Mouse (Mus musculus): ENCODE data around the gene Rab27a. TPM values are rescaled to one million over a fixed set of nuclear protein-coding genes. Genes with fewer than 3 reads are reported as not detected.

The Rab27a gene
- polyA plus RNA-seq, 1 experiment from 2014 or later, result 3.5 TPM

GRCm38 (mm10) chr9:73121735-73122134, 77.1 kb downstream of the Rab27a start:
- Histone ChIP-seq H3K4me2 (no peak overlapping the region), H3K4me3 (no peak overlapping the region), H3K36me3 (peaks cover 94% of the 10 kb centered on the region), H3K9me3 (no peaks in the 10 kb centered on the region), H3K9ac (no peak overlapping the region), H3K4me1 (no peaks in the 10 kb centered on the region), H3K27me3 (replicated peaks) (no peaks in the 10 kb centered on the region), H3K27ac (replicated peaks) (no peak overlapping the region)
- no peak for ATAC-seq (ENCODE audit: extremely low read depth, insufficient number of reproducible peaks, low FRiP score, low TSS enrichment)
- 69% methylated on average over 8 of the region's 8 CpGs for WGBS

DNA sequence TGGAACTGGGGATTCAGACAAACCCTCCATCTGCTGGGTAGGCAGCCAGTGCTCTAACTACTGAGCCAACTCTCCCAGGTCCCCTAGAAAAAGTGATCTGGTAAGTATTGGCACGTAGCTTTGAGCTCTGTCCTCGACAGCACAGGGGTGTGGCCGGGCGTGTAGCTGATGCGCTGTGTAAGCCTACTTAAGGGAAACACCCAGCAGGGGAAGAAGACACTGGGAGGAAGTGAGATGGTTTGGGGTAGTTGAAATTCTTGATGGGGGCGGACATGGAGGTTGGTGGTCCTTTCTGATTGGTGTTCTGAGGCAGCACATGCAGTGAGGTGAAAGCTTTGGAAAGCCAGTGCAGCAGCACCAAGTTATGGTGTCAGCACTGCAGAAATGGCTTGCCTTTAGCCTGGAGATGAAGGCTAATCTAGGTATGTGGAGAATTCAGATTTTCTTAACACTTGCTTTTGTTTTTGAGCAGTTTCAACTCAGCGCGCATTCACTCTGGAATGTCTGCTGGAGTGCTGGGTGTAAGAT, 80.5 kb downstream of the Rab27a start:
- Histone ChIP-seq H3K27ac (replicated peaks) (no peak overlapping the region), H3K9me3 (no peaks in the 10 kb centered on the region), H3K4me3 (no peak overlapping the region), H3K9ac (no peak overlapping the region), H3K27me3 (replicated peaks) (no peaks in the 10 kb centered on the region), H3K4me2 (no peak overlapping the region), H3K36me3 (peaks cover 98% of the 10 kb centered on the region), H3K4me1 (no peaks in the 10 kb centered on the region)
- no peak for ATAC-seq (ENCODE audit: extremely low read depth, insufficient number of reproducible peaks, low FRiP score, low TSS enrichment)
- 87% methylated on average over 8 of the region's 8 CpGs for WGBS

DNA sequence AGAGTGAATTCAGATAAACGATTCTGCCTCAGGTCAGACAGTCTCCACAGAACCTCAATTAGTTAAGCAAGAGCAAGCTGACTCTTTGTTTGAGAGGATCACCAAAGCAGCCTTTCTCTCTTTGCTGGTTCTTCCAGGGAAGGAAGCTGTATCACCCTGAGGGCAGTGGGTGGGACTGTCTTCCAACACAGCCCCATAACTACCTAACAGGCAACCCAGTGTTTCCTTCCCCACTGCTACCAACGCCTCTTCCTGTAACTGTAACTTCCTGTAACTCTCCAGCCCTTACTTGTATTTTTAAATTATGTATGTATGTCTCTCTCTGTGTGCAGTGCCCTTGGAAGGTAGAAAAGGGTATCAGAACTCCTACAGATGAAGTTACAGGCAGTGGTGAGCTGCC, 82.8 kb downstream of the Rab27a start:
- H3K36me3 ChIP-seq, result peaks cover 82% of the 10 kb centered on the region
- no peaks in the 10 kb centered on the region for H3K9me3 ChIP-seq
- no peaks in the 10 kb centered on the region for H3K27me3 ChIP-seq (replicated peaks)
- no peak for ATAC-seq (ENCODE audit: extremely low read depth, insufficient number of reproducible peaks, low FRiP score, low TSS enrichment)
- no peaks in the 10 kb centered on the region for H3K4me1 ChIP-seq
- WGBS, result 83% methylated on average over 2 of the region's 2 CpGs
- no peak overlapping the region for H3K4me3 ChIP-seq
- H3K9ac ChIP-seq, result no peak overlapping the region
- H3K27ac ChIP-seq (replicated peaks), result no peak overlapping the region
- H3K4me2 ChIP-seq, result no peak overlapping the region

DNA sequence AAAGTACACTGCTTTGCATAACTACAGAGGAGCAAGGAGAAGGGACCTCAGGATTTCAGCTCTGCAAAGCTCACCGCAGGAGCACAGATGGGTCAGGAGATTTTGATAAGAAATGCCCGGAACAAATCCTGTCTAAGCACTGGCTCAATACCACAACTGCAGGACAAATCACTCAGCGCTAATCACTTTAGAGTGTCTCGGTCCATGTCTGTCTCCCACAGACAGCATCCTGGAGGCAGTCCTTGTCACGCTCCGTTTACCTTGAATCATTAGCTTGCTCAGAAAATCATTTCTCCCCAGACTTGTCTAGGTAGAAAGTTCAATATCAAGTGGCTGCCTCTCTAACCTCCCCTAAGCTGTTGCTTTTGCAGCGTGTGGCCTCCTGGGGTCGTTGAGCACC, 85.2 kb downstream of the Rab27a start:
- Histone ChIP-seq H3K9me3 (no peaks in the 10 kb centered on the region), H3K27me3 (replicated peaks) (no peaks in the 10 kb centered on the region), H3K36me3 (peaks cover 59% of the 10 kb centered on the region), H3K9ac (no peak overlapping the region), H3K4me2 (no peak overlapping the region), H3K27ac (replicated peaks) (no peak overlapping the region), H3K4me1 (no peaks in the 10 kb centered on the region), H3K4me3 (no peak overlapping the region)
- ATAC-seq (ENCODE audit: extremely low read depth, insufficient number of reproducible peaks, low FRiP score, low TSS enrichment), result no peak
- 71% methylated on average over 8 of the region's 8 CpGs for WGBS

DNA sequence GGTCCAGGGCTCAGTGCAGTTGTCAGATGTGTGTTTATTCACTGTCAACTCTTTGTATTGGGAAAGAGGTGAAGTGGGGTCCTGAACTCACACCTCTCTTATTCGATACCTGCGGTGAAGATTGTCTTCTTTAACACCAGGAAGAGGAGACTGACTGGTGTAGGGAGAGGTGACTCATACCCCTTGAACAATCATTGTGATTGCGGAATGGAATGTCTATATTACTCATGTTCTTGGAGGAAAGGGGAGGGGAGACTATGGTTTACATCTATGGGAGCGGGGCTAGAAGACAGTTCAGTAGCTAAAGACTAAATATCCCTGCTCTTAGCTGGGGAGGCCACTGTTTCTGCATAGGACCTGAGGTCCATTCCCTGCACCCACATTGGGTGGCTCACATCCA, 85.9 kb downstream of the Rab27a start:
- H3K9ac ChIP-seq, result no peak overlapping the region
- 87% methylated on average over 4 of the region's 4 CpGs for WGBS

DNA sequence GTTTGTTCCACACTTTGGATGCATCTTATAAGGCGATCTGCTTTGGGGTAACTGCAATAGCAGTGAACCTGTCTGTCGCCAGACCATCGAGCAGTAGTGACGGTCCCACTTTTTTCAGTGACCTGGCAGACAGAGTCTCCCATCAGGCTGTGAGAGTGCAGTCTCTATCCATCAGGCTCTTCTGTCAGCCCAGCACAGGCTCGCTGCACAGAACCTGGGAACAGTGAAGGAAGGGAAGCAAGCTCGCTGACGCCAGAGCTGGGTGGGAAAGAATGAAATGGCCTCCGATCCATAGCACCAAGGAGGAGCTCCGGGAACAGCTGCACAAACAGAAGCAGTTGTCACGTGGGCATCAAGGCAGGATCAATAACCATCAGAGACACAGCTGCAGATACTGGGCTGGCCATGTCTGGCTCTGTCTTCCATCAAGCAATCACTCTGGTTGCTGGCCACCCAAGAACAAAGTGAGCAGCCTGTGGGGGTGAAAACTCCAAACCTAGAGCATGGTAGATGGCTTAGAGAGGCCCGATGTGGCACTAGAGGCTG, 92.8 kb downstream of the Rab27a start:
- Histone ChIP-seq H3K4me1 (no peaks in the 10 kb centered on the region), H3K4me3 (no peak overlapping the region), H3K9me3 (0 out of 2 replicates have a peak, but pooled peaks cover 4% of the 10 kb centered on the region), H3K27me3 (replicated peaks) (no peaks in the 10 kb centered on the region), H3K36me3 (no peaks in the 10 kb centered on the region), H3K9ac (no peak overlapping the region), H3K4me2 (no peak overlapping the region), H3K27ac (replicated peaks) (no peak overlapping the region)
- WGBS, result 49% methylated on average over 11 of the region's 11 CpGs
- ATAC-seq (ENCODE audit: extremely low read depth, insufficient number of reproducible peaks, low FRiP score, low TSS enrichment), result no peak

More for the DNA sequence above, 85.9 kb downstream of the Rab27a start:
- Histone ChIP-seq H3K27me3 (replicated peaks) (no peaks in the 10 kb centered on the region), H3K4me1 (no peaks in the 10 kb centered on the region), H3K4me3 (no peak overlapping the region), H3K27ac (replicated peaks) (no peak overlapping the region), H3K4me2 (no peak overlapping the region), H3K9me3 (no peaks in the 10 kb centered on the region), H3K36me3 (peaks cover 52% of the 10 kb centered on the region)
- ATAC-seq (ENCODE audit: extremely low read depth, insufficient number of reproducible peaks, low FRiP score, low TSS enrichment), result no peak

Small RNA genes within 50 kb of the gene (microRNA-seq; reads per million reads assigned to microRNA genes)
- gene Gm27353, result not detected

Other genes starting within 250 kb of the Rab27a start
- 0.87 and 0.92 TPM in 2 replicates for gene Prtg, start 238.0 kb upstream of the Rab27a start, polyA plus RNA-seq (2015; fragmentation: Nextera tagmentation; extraction: Ambion mirVana)
- 1.8 and 2.0 TPM in 2 replicates for gene Pygo1, start 119.2 kb upstream of the Rab27a start, polyA plus RNA-seq (2015; fragmentation: Nextera tagmentation; extraction: Ambion mirVana)
- 0.62 and 0.88 TPM in 2 replicates for gene Dyx1c1, start 86.1 kb upstream of the Rab27a start, polyA plus RNA-seq (2015; fragmentation: Nextera tagmentation; extraction: Ambion mirVana)
- not detected in 2 replicates for gene Gm44503, start 86.0 kb upstream of the Rab27a start, polyA plus RNA-seq (2015; fragmentation: Nextera tagmentation; extraction: Ambion mirVana)
- gene Ccpg1os, start 59.5 kb upstream of the Rab27a start, polyA plus RNA-seq (2015; fragmentation: Nextera tagmentation; extraction: Ambion mirVana), result 14.3 TPM in 2 replicates
- 25.9 and 29.2 TPM in 2 replicates for gene Ccpg1, start 59.4 kb upstream of the Rab27a start, polyA plus RNA-seq (2015; fragmentation: Nextera tagmentation; extraction: Ambion mirVana)
- 5.7 and 7.1 TPM in 2 replicates for gene Pigb, start 4.5 kb upstream of the Rab27a start, polyA plus RNA-seq (2015; fragmentation: Nextera tagmentation; extraction: Ambion mirVana)
- not detected in 2 replicates for gene Khdc3, start 57.0 kb downstream of the Rab27a start, polyA plus RNA-seq (2015; fragmentation: Nextera tagmentation; extraction: Ambion mirVana)
- not detected in 2 replicates for gene Gm20509, start 57.6 kb downstream of the Rab27a start, polyA plus RNA-seq (2015; fragmentation: Nextera tagmentation; extraction: Ambion mirVana)
- 83.9 and 87.0 TPM in 2 replicates for gene Rsl24d1, start 68.6 kb downstream of the Rab27a start, polyA plus RNA-seq (2015; fragmentation: Nextera tagmentation; extraction: Ambion mirVana)